Comparison of ENCODE assay signal across 14 mouse cellular contexts in the genomic region with DNA sequence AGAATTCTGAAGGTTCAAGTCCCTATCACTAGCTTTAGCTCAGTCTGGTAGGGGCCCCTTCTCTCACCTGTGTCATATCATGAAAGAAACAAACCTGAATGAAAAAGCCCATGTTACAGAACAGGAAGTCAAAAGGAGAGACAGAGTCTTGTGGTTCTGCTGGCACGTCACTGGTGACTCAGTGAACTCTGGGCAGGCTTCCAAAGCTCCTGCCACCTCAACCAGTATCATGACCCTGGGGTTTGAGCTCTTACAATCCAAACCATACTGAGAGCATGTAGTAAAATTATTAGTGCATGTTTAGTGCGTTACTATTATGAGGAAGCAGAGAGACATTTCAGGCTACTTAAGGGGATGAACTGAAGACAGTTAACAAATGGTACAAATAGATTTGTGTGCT.
DNase-seq lines count a peak whose midpoint lies in the region; ATAC-seq and TF ChIP-seq lines count a peak whose summit lies in the region.
"Had no signal": no experiment of that assay in that cellular context is flagged by ENCODE, and none has a peak within 500 bp of the region (broad histone marks: within the 10 kb centered on the region; RNA-seq: fewer than 3 reads in every experiment).

No protein-coding gene starts in this region.

- 54% methylated on average over 2 of the region's 2 CpGs for WGBS in heart, embryonic 15.5 days

- no peaks in the 10 kb centered on the region for H3K27me3 ChIP-seq in heart, embryonic 15.5 days
- no peaks in the 10 kb centered on the region for H3K27me3 ChIP-seq in myocyte (ENCODE audit: control insufficient read depth, insufficient read depth, insufficient read length)

- no peak overlapping the region for H3K4me3 ChIP-seq in heart, embryonic 15.5 days
- H3K4me3 ChIP-seq in myocyte, result no peak overlapping the region
- H3K4me3 ChIP-seq: erythroblast, embryonic 14.5 days; heart, adult 2 months had no signal

- DNase-seq in heart, adult 9 months (ENCODE audit: low spot score in 2 of 2), result no peak
- peak; percentile 19 for DNase-seq in ovary, adult 18-20 months (ENCODE audit: low spot score)
- DNase-seq in ovary, postnatal 10 days (ENCODE audit: low spot score), result no peak
- peak; percentile 77 for DNase-seq in adrenal gland, adult 8-10 months
- no peak for DNase-seq in thymus, postnatal 10 days (ENCODE audit: low spot score in 2 of 2)
- no peak for DNase-seq in cerebellum, adult 9-10 months
- DNase-seq: cerebellum, adult 11 months; embryo, embryonic 11 days; heart, adult 2 months; liver, postnatal 0 days had no signal

- H3K27ac ChIP-seq in heart, embryonic 15.5 days, result peak overlapping the region; percentile 3; the same call in 1 of the 2 replicates
- H3K27ac ChIP-seq: heart, adult 2 months had no signal

- no peaks in the 10 kb centered on the region for H3K36me3 ChIP-seq in heart, embryonic 15.5 days
- H3K36me3 ChIP-seq in myocyte (ENCODE audit: control insufficient read depth, insufficient read depth), result no peaks in the 10 kb centered on the region

- H3K4me2 ChIP-seq in heart, embryonic 15.5 days, result no peak overlapping the region
- peak overlapping the region; percentile 48 for H3K4me2 ChIP-seq in myocyte (ENCODE audit: low read depth)

- TF ChIP-seq POLR2A in myocyte (IDR thresholded peaks at IDR 0.05; ENCODE audit: insufficient read length, low read depth), result no peak

- ATAC-seq in heart, embryonic 15.5 days (replicated peaks; ENCODE audit: insufficient number of reproducible peaks, insufficient read depth, low FRiP score, low read depth), result no peak
- ATAC-seq: intestine, embryonic 16.5 days; liver, postnatal 0 days had no signal

- no peak overlapping the region for H3ac ChIP-seq in myocyte (ENCODE audit: control insufficient read depth, insufficient read length)

- no peaks in the 10 kb centered on the region for H3K79me2 ChIP-seq in myocyte (ENCODE audit: control insufficient read depth, insufficient read depth)

- H3K9ac ChIP-seq in heart, embryonic 15.5 days, result no peak overlapping the region
- H3K9ac ChIP-seq: liver, postnatal 0 days had no signal

- H3K9me3 ChIP-seq in heart, embryonic 15.5 days (replicated peaks), result no peaks in the 10 kb centered on the region

- peaks cover 48% of the 10 kb centered on the region for H3K4me1 ChIP-seq in heart, embryonic 15.5 days (replicated peaks)

TF ChIP-seq in myocyte, 11 proteins besides CTCF, POLR2A, EP300 and RAD21:
- TF ChIP-seq TCF3 (IDR thresholded peaks at IDR 0.05; ENCODE audit: insufficient read length, low read depth) (no peak), MYOG (IDR thresholded peaks at IDR 0.05; ENCODE audit: control insufficient read depth in 1 of 3, insufficient read depth in 1 of 3, insufficient read length in 2 of 3, low read depth in 2 of 3) (no peak)

Comparison
In these comparisons a context has a peak if more than half of its experiments do, and no peak if none do; other contexts are left out.
1. DNase-seq: peak in ovary, adult 18-20 months (single experiment) and adrenal gland, adult 8-10 months (single experiment); none in heart, adult 9 months (0 of 2), ovary, postnatal 10 days (single experiment), thymus, postnatal 10 days (0 of 2) and cerebellum, adult 9-10 months (single experiment).